Mouse (Mus musculus) thymus, adult 2 months (tissue): Measurements from ENCODE around the gene Dgki.

Source experiments
- CTCF ChIP-seq: fragments of 200-500 bp; IDR thresholded peaks from 2 replicates; pipeline ENCODE4 v1.5.1; 2012; ENCODE audit warnings: mild to moderate bottlenecking, control low read depth, low read length, moderate library complexity, borderline replicate concordance; ENCODE audit not compliant: control insufficient read depth, poor library complexity, insufficient read depth; ENCODE audit errors: extremely low read depth
- POLR2A ChIP-seq: fragments of 200-500 bp; IDR thresholded peaks from 2 replicates; pipeline ENCODE4 v1.6.1; 2012; ENCODE audit warnings: mild to moderate bottlenecking, low read length, control low read depth, moderate library complexity; ENCODE audit not compliant: control insufficient read depth, poor library complexity, insufficient read depth; ENCODE audit errors: extremely low read depth

DNA sequence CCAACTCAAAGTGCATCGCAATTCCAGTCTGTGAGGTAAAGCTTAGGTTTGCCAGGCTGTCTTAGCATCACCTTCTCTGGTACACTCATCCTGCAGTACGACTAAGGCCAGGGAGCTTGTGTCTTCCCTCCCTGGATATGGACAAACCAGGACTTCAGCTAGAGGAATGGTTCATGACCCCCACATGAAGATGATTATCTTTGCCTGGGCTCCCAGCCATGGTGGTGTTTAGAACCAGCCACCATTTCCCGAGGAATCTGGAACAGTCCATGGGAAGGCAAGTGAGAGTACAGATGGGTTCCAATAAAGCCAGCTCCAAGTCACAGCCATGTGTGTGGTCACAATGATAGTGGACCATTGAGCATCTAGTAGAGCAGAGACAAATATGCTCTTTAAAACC, 427.1 kb downstream of the Dgki start:
- TF ChIP-seq CTCF = no peak
- no peak for TF ChIP-seq POLR2A
